Mouse (Mus musculus) ovary, postnatal 10 days (tissue): ENCODE results near the gene Ndn.

Source experiments
- DNase-seq: peaks from one replicate; pipeline ENCODE4 v3.0.0; 2022; ENCODE audit warnings: low spot score

The Ndn gene

GRCm38 (mm10) chr7:62346269-62346668 lies at the start of gene Ndn:
Gene Ndn, plus strand, starts transcription at chr7:62346569.
- no peak for DNase-seq

- DNase-seq: no peak
Measured at GRCm38 (mm10) chr7:62302451-62302850, 43.9 kb upstream of the Ndn start.

GRCm38 (mm10) chr7:62306896-62307614 lies 39.3 kb upstream of the Ndn start:
- no peak for DNase-seq

GRCm38 (mm10) chr7:62316793-62317192 lies 29.6 kb upstream of the Ndn start:
- no peak for DNase-seq

- no peak for DNase-seq
Measured at GRCm38 (mm10) chr7:62345411-62345810, 958 bp upstream of the Ndn start.

GRCm38 (mm10) chr7:62348106-62348803 lies 1.9 kb downstream of the Ndn start:
- peak; percentile 50 for DNase-seq

- no peak for DNase-seq
Measured at GRCm38 (mm10) chr7:62348804-62349190, 2.4 kb downstream of the Ndn start.

- DNase-seq: no peak
Measured at GRCm38 (mm10) chr7:62351266-62351665, 4.9 kb downstream of the Ndn start.

- DNase-seq: no peak
Measured at GRCm38 (mm10) chr7:62365039-62365636, 18.8 kb downstream of the Ndn start.

GRCm38 (mm10) chr7:62366730-62367129 lies 20.4 kb downstream of the Ndn start:
- DNase-seq: no peak

- DNase-seq: no peak
Measured at GRCm38 (mm10) chr7:62375658-62376057, 29.3 kb downstream of the Ndn start.

- DNase-seq: no peak
Measured at GRCm38 (mm10) chr7:62376510-62377304, 30.3 kb downstream of the Ndn start, which contains the start of gene Magel2. Gene Magel2, plus strand, starts transcription at chr7:62377010.

GRCm38 (mm10) chr7:62377313-62377712 lies 30.9 kb downstream of the Ndn start:
- DNase-seq: no peak

- no peak for DNase-seq
Measured at GRCm38 (mm10) chr7:62378529-62378928, 32.2 kb downstream of the Ndn start.

- no peak for DNase-seq
Measured at GRCm38 (mm10) chr7:62382391-62382790, 36.0 kb downstream of the Ndn start.

- DNase-seq: no peak
Measured at GRCm38 (mm10) chr7:62388291-62388690, 41.9 kb downstream of the Ndn start.

GRCm38 (mm10) chr7:62392202-62392601 lies 45.8 kb downstream of the Ndn start:
- DNase-seq: no peak
